Mouse (Mus musculus) kidney, adult 2 months (tissue): ENCODE measurements around the gene Gemin7.

Experiments
- CTCF ChIP-seq: fragments of 200-500 bp; conservative IDR thresholded peaks from 2 replicates; pipeline ENCODE4 v1.5.1; 2011; ENCODE audit warnings: low read depth, mild to moderate bottlenecking, control low read depth, low read length, moderate library complexity, mixed read lengths; ENCODE audit not compliant: insufficient read depth, insufficient read length
- POLR2A ChIP-seq: fragments of 200-500 bp; IDR thresholded peaks from one replicate; pipeline ENCODE4 v1.6.1; 2011; ENCODE audit warnings: low read depth, low read length, control low read depth

- TF ChIP-seq CTCF (no peak), POLR2A (no peak)
Observed at GRCm38 (mm10) chr7:19575559-19575958, 1.8 kb downstream of the Gemin7 start.
